Mouse (Mus musculus) small intestine, adult 2 months (tissue): ENCODE measurements around the gene Npw.

Source experiments
- CTCF ChIP-seq: fragments of 200-500 bp; IDR thresholded peaks from 2 replicates; pipeline ENCODE4 v1.5.1; 2012; ENCODE audit warnings: low read depth, mild to moderate bottlenecking, control low read depth, inconsistent platforms, low read length, moderate library complexity, mixed read lengths; ENCODE audit not compliant: insufficient replicate concordance, insufficient read length; ENCODE audit errors: extremely low read depth
- POLR2A ChIP-seq: fragments of 200-500 bp; IDR thresholded peaks from 2 replicates; pipeline ENCODE4 v1.6.1; 2012; ENCODE audit warnings: low read depth, mild to moderate bottlenecking, control low read depth, inconsistent platforms, low read length, moderate library complexity

DNA sequence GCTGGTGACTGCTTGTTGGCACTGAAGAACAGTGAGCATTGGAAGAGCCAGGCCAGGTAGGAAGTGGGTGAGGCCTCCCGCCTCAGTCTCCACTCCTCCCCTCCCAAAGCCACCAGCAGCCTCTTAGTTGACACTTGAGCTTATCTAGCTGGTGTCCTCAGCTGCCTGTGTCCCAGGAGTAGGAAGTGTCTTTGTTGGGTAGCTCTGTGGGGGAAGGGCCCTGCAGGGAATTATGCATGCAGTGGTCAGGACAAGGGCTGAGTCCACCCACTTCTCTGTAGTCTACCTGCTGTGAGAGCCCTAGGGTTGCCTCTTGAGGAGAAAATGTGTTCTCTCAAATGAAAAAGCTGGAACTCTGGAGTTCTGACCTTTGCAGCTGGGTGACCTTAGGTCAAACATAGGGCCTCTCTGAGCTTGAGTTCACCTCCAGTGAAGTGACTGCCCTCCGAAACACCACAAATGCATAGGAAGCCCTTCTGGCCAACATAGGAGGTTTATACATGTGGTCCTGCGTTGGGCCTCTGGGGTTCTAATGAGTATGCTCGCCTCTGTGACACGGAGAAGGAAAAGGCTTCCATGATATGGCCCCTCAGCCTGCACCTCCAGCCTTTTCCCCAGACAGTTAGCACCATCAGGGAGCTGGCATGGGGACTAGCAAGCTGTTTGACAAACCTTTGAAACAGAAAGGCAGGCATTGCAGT is 21.3 kb downstream of the Npw start:
- TF ChIP-seq CTCF (no peak), POLR2A (no peak)
